11 mouse cellular contexts compared by ENCODE assay signal in the genomic region with DNA sequence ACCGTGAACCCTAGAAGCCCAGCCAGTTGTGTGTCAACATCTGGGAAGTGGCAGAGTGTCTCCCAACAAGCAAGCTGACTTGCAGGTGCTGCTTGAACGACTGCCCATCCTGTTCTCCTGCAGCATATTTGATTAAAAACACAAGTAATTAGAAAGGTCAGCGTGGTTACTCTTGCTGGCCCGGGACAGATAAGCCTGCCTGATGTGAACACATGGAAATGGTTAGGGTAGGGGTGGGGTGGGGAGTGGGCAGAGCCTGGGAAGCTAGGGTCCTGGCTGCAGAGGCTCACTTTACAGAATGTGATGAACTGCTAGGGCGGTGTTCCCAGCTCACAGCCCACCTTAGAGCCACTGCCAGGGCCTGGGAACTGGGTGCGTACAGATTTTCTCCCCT. TPM values are rescaled to one million over a fixed set of nuclear protein-coding genes. Genes with fewer than 3 reads are reported as not detected.
A peak's percentile ranks its signal among the peaks of the same experiment; 100 is the strongest.
DNase-seq lines count a peak whose midpoint lies in the region; ATAC-seq lines count a peak whose summit lies in the region.
"Had no signal": no experiment of that assay in that cellular context is flagged by ENCODE, and none has a peak within 500 bp of the region (broad histone marks: within the 10 kb centered on the region; RNA-seq: fewer than 3 reads in every experiment).

No protein-coding gene starts in this region.

- no peak overlapping the region for H3K4me3 ChIP-seq in heart, embryonic 15.5 days
- no peak overlapping the region for H3K4me3 ChIP-seq in lung, embryonic 15.5 days
- no peak overlapping the region for H3K4me3 ChIP-seq in limb, embryonic 11.5 days (ENCODE audit: low read depth, low read length)
- H3K4me3 ChIP-seq in midbrain, embryonic 16.5 days (ENCODE audit: low read depth, low read length): no peak overlapping the region

- H3K4me2 ChIP-seq in heart, embryonic 15.5 days: no peak overlapping the region
- H3K4me2 ChIP-seq in lung, embryonic 15.5 days: no peak overlapping the region
- H3K4me2 ChIP-seq in limb, embryonic 11.5 days (ENCODE audit: low read depth, severe bottlenecking): 0 out of 2 replicates have a peak overlapping the region, but pooled peaks have one; percentile 5
- H3K4me2 ChIP-seq in midbrain, embryonic 16.5 days (ENCODE audit: low read length): no peak overlapping the region

- no peak for ATAC-seq in heart, embryonic 15.5 days (replicated peaks; ENCODE audit: insufficient number of reproducible peaks, insufficient read depth, low FRiP score, low read depth)
- ATAC-seq in lung, embryonic 15.5 days (ENCODE audit: borderline replicate concordance, extremely low read depth, low FRiP score, low TSS enrichment): no peak
- ATAC-seq in limb, embryonic 11.5 days (ENCODE audit: insufficient number of reproducible peaks, low FRiP score, low TSS enrichment, low read depth): peak; percentile 46
- no peak for ATAC-seq in midbrain, embryonic 16.5 days
- ATAC-seq: Patski had no signal

- H3K9ac ChIP-seq in heart, embryonic 15.5 days: no peak overlapping the region
- no peak overlapping the region for H3K9ac ChIP-seq in lung, embryonic 15.5 days
- no peak overlapping the region for H3K9ac ChIP-seq in limb, embryonic 11.5 days (ENCODE audit: low read length)
- H3K9ac ChIP-seq in midbrain, embryonic 16.5 days (ENCODE audit: low read depth, low read length): no peak overlapping the region

- DNase-seq in heart, postnatal 4 days: no peak
- DNase-seq in lung, postnatal 10 days: no peak
- peak; percentile 46 for DNase-seq in embryo, embryonic 11 days
- peak; percentile 60 for DNase-seq in limb, embryonic 11.5 days (ENCODE audit: low spot score)
- no peak for DNase-seq in retina, embryonic 14.5 days (ENCODE audit: low spot score)

- peak overlapping the region; percentile 33; the same call in 1 of the 2 replicates for H3K27ac ChIP-seq in heart, embryonic 15.5 days
- H3K27ac ChIP-seq in lung, embryonic 15.5 days: peak overlapping the region; percentile 73; the same call in 1 of the 2 replicates
- peak overlapping the region; percentile 55 for H3K27ac ChIP-seq in limb, embryonic 11.5 days (replicated peaks; ENCODE audit: low read depth, low read length)
- no peak overlapping the region for H3K27ac ChIP-seq in midbrain, embryonic 16.5 days (ENCODE audit: low read length)

- no peaks in the 10 kb centered on the region for H3K36me3 ChIP-seq in heart, embryonic 15.5 days
- no peaks in the 10 kb centered on the region for H3K36me3 ChIP-seq in lung, embryonic 15.5 days
- no peaks in the 10 kb centered on the region for H3K36me3 ChIP-seq in limb, embryonic 11.5 days (ENCODE audit: control insufficient read depth, insufficient read depth, low read length)
- H3K36me3 ChIP-seq in midbrain, embryonic 16.5 days (ENCODE audit: control insufficient read depth, insufficient read depth, low read length): no peaks in the 10 kb centered on the region

- no peaks in the 10 kb centered on the region for H3K9me3 ChIP-seq in heart, embryonic 15.5 days (replicated peaks)
- no peaks in the 10 kb centered on the region for H3K9me3 ChIP-seq in lung, embryonic 15.5 days
- no peaks in the 10 kb centered on the region for H3K9me3 ChIP-seq in limb, embryonic 11.5 days (ENCODE audit: control insufficient read depth, low read length)
- H3K9me3 ChIP-seq in midbrain, embryonic 16.5 days (replicated peaks; ENCODE audit: control insufficient read depth, low read length, poor library complexity, severe bottlenecking): no peaks in the 10 kb centered on the region

- 41% methylated on average over 6 of the region's 6 CpGs for WGBS in heart, embryonic 15.5 days
- WGBS in lung, embryonic 15.5 days: 35% methylated on average over 6 of the region's 6 CpGs
- 7% methylated on average over 6 of the region's 6 CpGs for WGBS in limb, embryonic 11.5 days
- WGBS in midbrain, embryonic 16.5 days: 80% methylated on average over 6 of the region's 6 CpGs

- no peaks in the 10 kb centered on the region for H3K27me3 ChIP-seq in heart, embryonic 15.5 days
- H3K27me3 ChIP-seq in lung, embryonic 15.5 days: no peaks in the 10 kb centered on the region
- H3K27me3 ChIP-seq in limb, embryonic 11.5 days (ENCODE audit: control insufficient read depth, insufficient read depth, low read length): no peaks in the 10 kb centered on the region
- no peaks in the 10 kb centered on the region for H3K27me3 ChIP-seq in midbrain, embryonic 16.5 days (ENCODE audit: control insufficient read depth, insufficient read depth, low read depth, low read length)
- H3K27me3 ChIP-seq: Patski had no signal

- H3K4me1 ChIP-seq in heart, embryonic 15.5 days (replicated peaks): peaks cover 11% of the 10 kb centered on the region
- H3K4me1 ChIP-seq in lung, embryonic 15.5 days: peaks cover 15% of the 10 kb centered on the region; the same call in 1 of the 2 replicates
- H3K4me1 ChIP-seq in limb, embryonic 11.5 days (ENCODE audit: control insufficient read depth, insufficient read depth, low read length): peaks cover 13% of the 10 kb centered on the region
- no peaks in the 10 kb centered on the region for H3K4me1 ChIP-seq in midbrain, embryonic 16.5 days (ENCODE audit: control insufficient read depth, insufficient read depth, low read length)

RNA-seq across cellular contexts. Expression of a gene that starts 26.0 kb away (rescaled TPM):
- polyA plus RNA-seq in heart, embryonic 15.5 days (2015; fragmentation: Nextera tagmentation; extraction: Ambion mirVana): 0.20 and 0.32 TPM in 2 replicates
- not detected for total RNA-seq in heart, postnatal 4 days (2021)
- 0.45 and 0.54 TPM in 2 replicates for polyA plus RNA-seq in lung, embryonic 15.5 days (2015; fragmentation: Nextera tagmentation; extraction: Ambion mirVana)
- polyA plus RNA-seq in limb, embryonic 11.5 days (2014; fragmentation: Nextera tagmentation; extraction: Ambion mirVana): 1.5 and 2.0 TPM in 2 replicates
- 9.4 and 13.9 TPM in 2 replicates for polyA plus RNA-seq in midbrain, embryonic 16.5 days (2015; fragmentation: Nextera tagmentation; extraction: Ambion mirVana)
- total RNA-seq: adrenal gland, adult 2 months; gastrocnemius, adult 18-20 months had no signal
- polyA plus RNA-seq: Patski had no signal

RNA-seq across cellular contexts. Expression of a gene that starts 26.9 kb away (rescaled TPM):
- polyA plus RNA-seq in heart, embryonic 15.5 days (2015; fragmentation: Nextera tagmentation; extraction: Ambion mirVana): 3.9 and 5.5 TPM in 2 replicates
- 10 to 100 TPM; 11.1 to 15.0 TPM for total RNA-seq in heart, postnatal 4 days (2021)
- polyA plus RNA-seq in lung, embryonic 15.5 days (2015; fragmentation: Nextera tagmentation; extraction: Ambion mirVana): 5.2 and 7.2 TPM in 2 replicates
- 1.3 and 2.4 TPM in 2 replicates for polyA plus RNA-seq in limb, embryonic 11.5 days (2014; fragmentation: Nextera tagmentation; extraction: Ambion mirVana)
- polyA plus RNA-seq in midbrain, embryonic 16.5 days (2015; fragmentation: Nextera tagmentation; extraction: Ambion mirVana): 1.5 and 1.8 TPM in 2 replicates

Comparison
In these comparisons a context has a peak if more than half of its experiments do, and no peak if none do; other contexts are left out.
1. DNase-seq: peak in embryo, embryonic 11 days (single experiment) and limb, embryonic 11.5 days (single experiment); none in heart, postnatal 4 days (single experiment), lung, postnatal 10 days (single experiment) and retina, embryonic 14.5 days (single experiment).